Mouse (Mus musculus) ES-E14 (cell line): ENCODE data around the gene Tnks1bp1.

Experiments used
- CHD2 ChIP-seq: IDR thresholded peaks from 2 replicates; pipeline ENCODE4 v1.6.1; 2014; ENCODE audit warnings: mild to moderate bottlenecking, low read depth, low read length, inconsistent platforms
- MAFK ChIP-seq: IDR thresholded peaks from 2 replicates; pipeline ENCODE4 v1.6.1; 2014; ENCODE audit warnings: mild to moderate bottlenecking, low read depth, low read length, inconsistent platforms; ENCODE audit not compliant: insufficient read depth
- ZC3H11A ChIP-seq: IDR thresholded peaks from 2 replicates; pipeline ENCODE4 v1.6.1; 2012; ENCODE audit warnings: low read depth, mild to moderate bottlenecking, inconsistent platforms, low read length, borderline replicate concordance

DNA sequence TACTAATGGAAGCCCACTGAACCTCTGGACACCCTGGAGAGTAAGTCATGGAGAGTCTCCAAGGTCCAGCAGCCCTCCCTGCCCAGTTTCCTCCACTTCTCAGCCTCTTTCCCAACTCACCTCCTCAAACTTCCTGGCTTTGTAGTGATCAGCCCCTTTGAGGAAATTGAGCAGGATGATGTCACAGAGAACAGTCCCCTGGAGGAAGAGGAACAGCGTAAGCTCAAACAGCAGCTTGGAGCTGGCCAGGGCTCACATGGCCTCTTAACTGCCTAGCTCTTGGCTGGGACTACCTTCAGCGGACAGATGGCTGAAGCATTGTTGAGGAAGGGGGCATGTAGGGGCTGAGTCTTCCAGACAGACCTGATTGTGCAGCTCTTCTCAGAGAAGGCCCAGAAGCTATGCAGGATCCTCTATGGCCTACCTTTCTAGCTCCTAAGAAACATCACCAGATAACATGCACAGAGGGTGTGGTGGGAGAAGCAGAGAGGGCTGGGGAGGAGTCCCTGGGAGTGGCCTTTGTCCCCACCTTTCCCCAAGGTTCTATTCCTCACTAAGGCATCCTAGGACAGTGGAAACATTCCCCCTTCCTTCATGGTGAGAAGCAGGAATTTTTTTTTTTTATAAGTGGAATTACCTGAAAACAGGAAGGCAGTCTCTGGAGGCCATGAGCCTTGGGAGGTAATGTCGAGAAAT, 48.2 kb upstream of the Tnks1bp1 start:
- TF ChIP-seq ZC3H11A (no peak), CHD2 (no peak), MAFK (no peak)
